Mouse (Mus musculus) hindbrain, embryonic 10.5 days (tissue): Measurements from ENCODE around the gene Ccna2. TPM values are rescaled to one million over a fixed set of nuclear protein-coding genes. Genes with fewer than 3 reads are reported as not detected.
"Not testable (repeated sequence)": the region's sequence is repeated elsewhere in the genome, so short reads cannot be mapped to it uniquely, and the experiment has no call there.

Experiments used
- DNase-seq: peaks from one replicate; pipeline ENCODE4 v3.0.0-alpha.2; 2017; ENCODE audit warnings: low spot score
- H3K27ac ChIP-seq: fragments of 300-500 bp; sonication (generic); 2 replicates; pipeline ENCODE4 v1.5.1; 2016; ENCODE audit warnings: mild to moderate bottlenecking, moderate library complexity
- H3K27me3 ChIP-seq: fragments of 300-500 bp; sonication (generic); 2 replicates; pipeline ENCODE4 v1.6.1; 2016; ENCODE audit warnings: mild to moderate bottlenecking; ENCODE audit not compliant: poor library complexity, insufficient read depth, severe bottlenecking
- H3K36me3 ChIP-seq: fragments of 300-500 bp; sonication (generic); 2 replicates; pipeline ENCODE4 v1.6.1; 2016; ENCODE audit warnings: mild to moderate bottlenecking, moderate library complexity
- H3K4me1 ChIP-seq: fragments of 300-500 bp; sonication (generic); replicated peaks from 2 replicates; pipeline ENCODE4 v1.6.1; 2016; ENCODE audit warnings: mild to moderate bottlenecking
- H3K4me3 ChIP-seq: fragments of 300-500 bp; sonication (generic); 2 replicates; pipeline ENCODE4 v1.5.1; 2016; ENCODE audit warnings: mild to moderate bottlenecking, moderate library complexity
- H3K9me3 ChIP-seq: fragments of 300-500 bp; sonication (generic); 2 replicates; pipeline ENCODE4 v1.6.1; 2016; ENCODE audit warnings: mild to moderate bottlenecking, moderate library complexity
- WGBS: fragments of 180-500 bp; shearing (Covaris S2); methylation state at CpG from one replicate; pipeline ENCODE4 v1.1.7; 2016; 5-methylcytosine and 5-hydroxymethylcytosine counted together
- polyA plus RNA-seq: library from polyadenylated mRNA; unstranded; fragments of >200 nt; fragmentation: Nextera tagmentation; extraction: Ambion mirVana; gene quantifications from 2 replicates; pipeline ENCODE4 v1.2.1, GENCODE M21; 2016

Gene Ccna2
- polyA plus RNA-seq: 217 and 241 TPM in 2 replicates

GRCm38 (mm10) chr3:36571827-36572378, at the start of gene Ccna2:
Gene Ccna2 (minus strand): TSS chr3:36572150.
- no peaks in the 10 kb centered on the region for H3K27me3 ChIP-seq
- peak; percentile 99 for DNase-seq
- H3K4me3 ChIP-seq: peak within 1 kb of the TSS; percentile 97
- H3K36me3 ChIP-seq: peaks cover 38% of the 10 kb centered on the region
- H3K27ac ChIP-seq: peak within 1 kb of the TSS; percentile 97
- H3K9me3 ChIP-seq: no peaks in the 10 kb centered on the region
- WGBS: under 1% methylated on average over 60 of the region's 60 CpGs
- H3K4me1 ChIP-seq: peaks cover 24% of the 10 kb centered on the region

- WGBS: 73% methylated on average over 7 of the region's 7 CpGs
- H3K27me3 ChIP-seq: peaks cover 3% of the 10 kb centered on the region; the same call in 1 of the 2 replicates
- peaks cover 7% of the 10 kb centered on the region for H3K4me1 ChIP-seq
- no peak overlapping the region for H3K4me3 ChIP-seq
- no peak for DNase-seq
- no peaks in the 10 kb centered on the region for H3K36me3 ChIP-seq
- no peaks in the 10 kb centered on the region for H3K9me3 ChIP-seq
- H3K27ac ChIP-seq: no peak overlapping the region
These were observed 46.2 kb upstream of the Ccna2 start for GRCm38 (mm10) chr3:36618181-36618580.

DNA sequence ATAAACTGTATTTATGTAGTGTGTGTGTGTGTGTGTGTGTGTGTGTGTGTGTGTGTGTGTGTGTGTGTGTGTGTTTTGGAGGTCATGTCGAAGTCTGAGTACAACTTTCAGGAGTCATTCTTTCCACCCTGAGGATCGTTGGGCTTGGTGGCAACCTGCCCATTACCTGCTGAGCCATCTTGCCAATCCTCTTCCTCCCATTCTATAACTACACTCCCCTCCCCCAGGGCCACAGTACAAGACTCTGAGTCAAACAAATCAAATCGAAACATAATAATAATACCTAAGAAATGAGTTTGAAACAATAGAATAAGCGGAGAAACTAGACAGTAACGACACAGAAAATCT, 41.9 kb upstream of the Ccna2 start:
- Histone ChIP-seq H3K9me3 (no peaks in the 10 kb centered on the region), H3K36me3 (no peaks in the 10 kb centered on the region), H3K27me3 (peaks cover 3% of the 10 kb centered on the region; the same call in 1 of the 2 replicates), H3K4me3 (no peak overlapping the region), H3K27ac (no peak overlapping the region), H3K4me1 (peaks cover 14% of the 10 kb centered on the region)
- 77% methylated on average over 5 of the region's 5 CpGs for WGBS
- DNase-seq: no peak

- Histone ChIP-seq H3K27ac (peak within 1 kb of the TSS; percentile 90), H3K4me3 (peak within 1 kb of the TSS; percentile 77), H3K9me3 (no peaks in the 10 kb centered on the region), H3K36me3 (no peaks in the 10 kb centered on the region), H3K27me3 (peaks cover 3% of the 10 kb centered on the region; the same call in 1 of the 2 replicates), H3K4me1 (peaks cover 13% of the 10 kb centered on the region)
- WGBS: 5% methylated on average over 38 of the region's 38 CpGs
- peak; percentile 97 for DNase-seq
These were observed 41.4 kb upstream of the Ccna2 start, which contains the start of gene Bbs7 for GRCm38 (mm10) chr3:36613202-36613907. Gene Bbs7 (minus strand): TSS chr3:36613477.

DNA sequence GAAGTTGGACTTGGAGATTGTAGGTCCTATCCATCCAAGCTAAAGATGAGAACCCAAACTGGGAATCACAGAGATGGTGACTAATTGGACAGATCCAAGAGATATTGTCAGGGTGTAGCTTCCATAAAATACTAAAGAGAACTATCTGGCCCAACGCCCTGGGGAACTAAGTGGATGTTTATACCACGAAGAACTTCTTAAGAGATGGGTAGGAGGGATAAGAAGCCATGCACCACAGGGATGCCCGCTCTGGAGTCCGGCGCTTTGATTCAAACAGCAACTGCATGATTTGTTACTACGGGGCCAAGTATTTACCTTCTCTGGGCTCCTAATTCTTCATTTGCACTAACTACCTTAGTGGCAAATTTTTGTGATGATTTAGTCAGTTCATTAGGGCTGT, 40.7 kb upstream of the Ccna2 start:
- 8% methylated on average over 6 of the region's 6 CpGs for WGBS
- Histone ChIP-seq H3K36me3 (no peaks in the 10 kb centered on the region), H3K9me3 (no peaks in the 10 kb centered on the region), H3K27ac (peak overlapping the region; percentile 90), H3K4me1 (peaks cover 11% of the 10 kb centered on the region), H3K4me3 (peak overlapping the region; percentile 77), H3K27me3 (peaks cover 3% of the 10 kb centered on the region; the same call in 1 of the 2 replicates)
- no peak for DNase-seq

GRCm38 (mm10) chr3:36605894-36606783, 34.2 kb upstream of the Ccna2 start:
- WGBS: 81% methylated on average over 7 of the region's 7 CpGs
- H3K27ac ChIP-seq: no peak overlapping the region

GRCm38 (mm10) chr3:36599773-36600172, 27.8 kb upstream of the Ccna2 start:
- not testable (repeated sequence) for H3K27ac ChIP-seq, H3K27me3 ChIP-seq, H3K9me3 ChIP-seq, DNase-seq, H3K4me3 ChIP-seq, H3K4me1 ChIP-seq
- 92% methylated on average over 9 of the region's 9 CpGs for WGBS
- H3K36me3 ChIP-seq: peaks cover 11% of the 10 kb centered on the region; the same call in 1 of the 2 replicates

More at GRCm38 (mm10) chr3:36605894-36606783, 34.2 kb upstream of the Ccna2 start:
- Histone ChIP-seq H3K27me3 (no peaks in the 10 kb centered on the region), H3K4me3 (no peak overlapping the region), H3K4me1 (no peaks in the 10 kb centered on the region), H3K9me3 (no peaks in the 10 kb centered on the region), H3K36me3 (0 out of 2 replicates have a peak, but pooled peaks cover 7% of the 10 kb centered on the region)
- no peak for DNase-seq

- Histone ChIP-seq H3K9me3 (no peaks in the 10 kb centered on the region), H3K4me3 (no peak overlapping the region), H3K4me1 (no peaks in the 10 kb centered on the region), H3K36me3 (peaks cover 11% of the 10 kb centered on the region; the same call in 1 of the 2 replicates), H3K27me3 (no peaks in the 10 kb centered on the region), H3K27ac (no peak overlapping the region)
- WGBS: 89% methylated on average over 3 of the region's 3 CpGs
- DNase-seq: no peak
These were observed 26.9 kb upstream of the Ccna2 start for GRCm38 (mm10) chr3:36598811-36599210.

GRCm38 (mm10) chr3:36571361-36571826, 556 bp downstream of the Ccna2 start:
- DNase-seq: no peak
- H3K27me3 ChIP-seq: no peaks in the 10 kb centered on the region
- WGBS: under 1% methylated on average over 46 of the region's 46 CpGs
- H3K4me3 ChIP-seq: peak overlapping the region; percentile 97
- H3K36me3 ChIP-seq: peaks cover 43% of the 10 kb centered on the region
- H3K4me1 ChIP-seq: peaks cover 24% of the 10 kb centered on the region
- no peaks in the 10 kb centered on the region for H3K9me3 ChIP-seq
- peak overlapping the region; percentile 97 for H3K27ac ChIP-seq

GRCm38 (mm10) chr3:36569836-36570235, 2.1 kb downstream of the Ccna2 start:
- peaks cover 24% of the 10 kb centered on the region for H3K4me1 ChIP-seq
- 87% methylated on average over 5 of the region's 5 CpGs for WGBS
- no peaks in the 10 kb centered on the region for H3K27me3 ChIP-seq
- H3K9me3 ChIP-seq: no peaks in the 10 kb centered on the region
- H3K4me3 ChIP-seq: peak overlapping the region; percentile 97
- no peak for DNase-seq
- H3K27ac ChIP-seq: no peak overlapping the region
- peaks cover 59% of the 10 kb centered on the region for H3K36me3 ChIP-seq

DNA sequence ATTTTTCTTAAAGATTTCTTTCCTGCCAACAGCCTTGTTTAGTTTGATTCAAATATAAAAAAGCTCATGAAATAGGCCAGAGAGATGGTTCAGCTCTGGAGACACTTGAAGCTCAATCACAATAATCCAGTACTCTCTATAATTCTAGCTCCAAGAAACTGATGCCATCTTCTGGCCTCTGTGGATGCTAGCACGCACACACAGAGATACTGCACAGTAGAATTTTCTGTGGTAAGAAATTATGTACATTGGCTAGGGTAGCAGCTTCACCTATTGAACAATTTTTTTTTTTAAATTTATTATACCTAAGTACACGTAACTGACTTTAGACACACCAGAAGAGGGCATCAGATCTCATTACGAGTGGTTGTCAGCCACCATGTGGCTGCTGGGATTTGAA, 8.3 kb downstream of the Ccna2 start:
- WGBS: 92% methylated on average over 3 of the region's 3 CpGs
- H3K9me3 ChIP-seq: no peaks in the 10 kb centered on the region
- no peak overlapping the region for H3K27ac ChIP-seq
- no peaks in the 10 kb centered on the region for H3K27me3 ChIP-seq
- no peak for DNase-seq
- no peaks in the 10 kb centered on the region for H3K4me1 ChIP-seq
- peaks cover 100% of the 10 kb centered on the region for H3K36me3 ChIP-seq
- no peak overlapping the region for H3K4me3 ChIP-seq

DNA sequence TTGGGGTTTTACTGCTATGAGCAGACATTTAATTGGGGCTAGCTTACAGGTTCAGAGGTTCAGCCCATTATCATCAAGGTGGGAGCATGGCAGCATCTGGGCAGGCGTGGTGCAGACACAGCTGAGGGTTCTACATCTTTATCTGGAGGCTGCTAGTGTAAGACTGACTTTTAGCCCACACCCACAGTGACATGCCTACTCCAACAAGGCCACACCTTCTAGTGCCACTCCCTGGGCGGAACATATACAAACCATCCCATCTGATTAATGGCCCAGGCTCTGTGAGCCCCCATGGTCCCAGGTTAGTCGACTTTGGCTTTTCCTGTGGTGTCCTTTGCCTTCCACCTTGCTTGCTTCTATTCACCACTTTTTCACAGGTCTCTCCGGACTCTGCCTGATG, 12.3 kb downstream of the Ccna2 start:
- Histone ChIP-seq H3K4me3 (no peak overlapping the region), H3K27me3 (no peaks in the 10 kb centered on the region), H3K36me3 (peaks cover 100% of the 10 kb centered on the region), H3K4me1 (no peaks in the 10 kb centered on the region), H3K9me3 (no peaks in the 10 kb centered on the region), H3K27ac (no peak overlapping the region)
- DNase-seq: no peak
- 92% methylated on average over 4 of the region's 4 CpGs for WGBS
